Mouse (Mus musculus): ENCODE data around the gene Lrrc8e. TPM values are rescaled to one million over a fixed set of nuclear protein-coding genes. Genes with fewer than 3 reads are reported as not detected.

The Lrrc8e gene
- polyA plus RNA-seq (2015; fragmentation: Nextera tagmentation; extraction: Ambion mirVana), result 6.0 and 6.7 TPM in 2 replicates

DNA sequence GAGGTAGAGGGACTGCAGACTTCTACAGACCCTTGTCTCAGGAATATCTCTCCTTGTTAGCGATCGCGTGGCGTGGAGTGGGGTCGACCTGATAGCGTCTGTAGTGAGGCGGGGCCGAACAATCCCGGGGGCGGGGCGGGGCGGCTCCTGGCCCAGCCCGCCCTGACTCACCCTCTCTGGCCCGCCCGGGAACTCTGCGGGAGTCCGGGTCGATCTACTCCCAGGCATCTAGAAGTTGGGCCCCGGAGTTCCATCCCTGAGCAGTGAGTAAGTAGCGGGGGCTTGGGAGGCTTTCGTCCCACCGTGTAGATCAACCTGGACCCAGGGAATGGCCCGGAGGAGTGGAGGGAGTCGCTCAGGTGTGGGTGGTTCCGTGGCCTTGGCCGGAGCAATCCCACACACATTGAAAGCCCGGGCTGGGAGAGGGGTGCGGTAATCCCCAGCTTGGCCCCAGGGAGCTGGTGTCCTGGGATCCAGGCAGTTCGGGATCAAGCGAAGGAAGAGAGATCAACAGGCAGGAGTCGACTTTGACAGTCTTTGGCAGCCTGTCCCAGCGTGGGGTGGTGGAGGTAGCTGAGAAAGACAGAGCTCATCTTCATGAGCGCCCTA, at the start of gene Lrrc8e:
TSS of gene Lrrc8e (plus strand) at position 89 of the 609 bp plus-strand sequence.
- 4% methylated on average over 33 of the region's 33 CpGs for WGBS
- H3K9me3 ChIP-seq (ENCODE audit: control insufficient read depth, low read length), result no peaks in the 10 kb centered on the region
- H3K4me3 ChIP-seq (ENCODE audit: low read length), result peak within 1 kb of the TSS; percentile 42
- H3K27ac ChIP-seq (ENCODE audit: low read length), result no peak within 1 kb of the TSS
- peak; percentile 81 for ATAC-seq (ENCODE audit: low read depth)
- no peaks in the 10 kb centered on the region for H3K4me1 ChIP-seq (replicated peaks; ENCODE audit: control insufficient read depth, insufficient read depth, low read length)
- no peaks in the 10 kb centered on the region for H3K36me3 ChIP-seq (ENCODE audit: control insufficient read depth, insufficient read depth, low read length)
- H3K27me3 ChIP-seq (ENCODE audit: control insufficient read depth, insufficient read depth, low read depth, low read length), result peaks cover 7% of the 10 kb centered on the region
- peak within 1 kb of the TSS; percentile 62 for H3K4me2 ChIP-seq (ENCODE audit: low read depth, low read length)
- H3K9ac ChIP-seq (ENCODE audit: low read length), result peak within 1 kb of the TSS; percentile 64

DNA sequence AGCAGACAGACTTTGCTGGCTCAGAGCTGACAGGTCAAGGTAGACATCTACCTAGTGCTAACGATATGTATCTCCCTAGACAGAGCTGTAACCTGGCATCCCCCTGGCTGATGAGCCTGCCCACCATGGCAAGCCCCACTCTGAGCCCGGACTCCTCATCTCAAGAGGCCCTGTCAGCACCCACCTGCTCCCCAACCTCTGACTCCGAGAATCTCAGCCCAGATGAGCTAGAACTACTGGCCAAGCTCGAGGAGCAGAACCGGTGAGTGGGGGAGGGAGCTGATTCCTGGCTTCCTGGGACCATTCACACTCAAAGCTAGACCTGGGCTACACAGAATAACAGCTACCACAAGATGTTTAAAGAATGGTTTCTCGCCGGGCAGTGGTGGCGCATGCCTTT, 43.2 kb upstream of the Lrrc8e start:
- 77% methylated on average over 8 of the region's 8 CpGs for WGBS
- peaks cover 8% of the 10 kb centered on the region; the same call in 1 of the 2 replicates for H3K36me3 ChIP-seq (ENCODE audit: control insufficient read depth, insufficient read depth, low read length)
- no peak overlapping the region for H3K4me2 ChIP-seq (ENCODE audit: low read depth, low read length)
- no peaks in the 10 kb centered on the region for H3K4me1 ChIP-seq (replicated peaks; ENCODE audit: control insufficient read depth, insufficient read depth, low read length)
- ATAC-seq (ENCODE audit: low read depth), result no peak
- H3K9ac ChIP-seq (ENCODE audit: low read length), result no peak overlapping the region
- H3K9me3 ChIP-seq (ENCODE audit: control insufficient read depth, low read length), result no peaks in the 10 kb centered on the region
- H3K27me3 ChIP-seq (ENCODE audit: control insufficient read depth, insufficient read depth, low read depth, low read length), result no peaks in the 10 kb centered on the region
- no peak overlapping the region for H3K4me3 ChIP-seq (ENCODE audit: low read length)
- H3K27ac ChIP-seq (ENCODE audit: low read length), result no peak overlapping the region

DNA sequence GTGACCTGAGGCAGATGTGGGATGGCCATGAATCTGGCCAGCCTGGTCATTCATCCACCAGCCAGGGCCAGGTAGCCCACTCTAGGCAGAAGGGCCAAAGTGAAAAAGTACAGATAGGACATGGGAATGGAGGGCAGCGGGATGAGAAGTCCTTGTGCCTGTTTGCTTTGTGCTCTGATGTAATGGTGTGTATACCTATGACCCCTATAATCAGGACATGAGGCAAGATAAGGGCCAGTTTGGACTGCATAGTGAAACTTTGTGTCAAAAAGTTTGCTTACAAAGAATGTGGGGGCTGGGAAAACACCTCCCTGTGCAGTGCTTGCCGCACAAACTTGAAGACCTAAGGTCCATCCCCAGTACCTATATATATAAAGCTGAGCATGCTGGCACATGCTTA, 40.5 kb upstream of the Lrrc8e start:
- no peak overlapping the region for H3K9ac ChIP-seq (ENCODE audit: low read length)
- H3K9me3 ChIP-seq (ENCODE audit: control insufficient read depth, low read length), result no peaks in the 10 kb centered on the region
- H3K4me2 ChIP-seq (ENCODE audit: low read depth, low read length), result no peak overlapping the region
- peaks cover 8% of the 10 kb centered on the region; the same call in 1 of the 2 replicates for H3K36me3 ChIP-seq (ENCODE audit: control insufficient read depth, insufficient read depth, low read length)
- H3K27ac ChIP-seq (ENCODE audit: low read length), result no peak overlapping the region
- no peak for ATAC-seq (ENCODE audit: low read depth)
- H3K27me3 ChIP-seq (ENCODE audit: control insufficient read depth, insufficient read depth, low read depth, low read length), result no peaks in the 10 kb centered on the region
- no peak overlapping the region for H3K4me3 ChIP-seq (ENCODE audit: low read length)
- WGBS, result 80% methylated on average over 2 of the region's 2 CpGs
- H3K4me1 ChIP-seq (replicated peaks; ENCODE audit: control insufficient read depth, insufficient read depth, low read length), result no peaks in the 10 kb centered on the region

DNA sequence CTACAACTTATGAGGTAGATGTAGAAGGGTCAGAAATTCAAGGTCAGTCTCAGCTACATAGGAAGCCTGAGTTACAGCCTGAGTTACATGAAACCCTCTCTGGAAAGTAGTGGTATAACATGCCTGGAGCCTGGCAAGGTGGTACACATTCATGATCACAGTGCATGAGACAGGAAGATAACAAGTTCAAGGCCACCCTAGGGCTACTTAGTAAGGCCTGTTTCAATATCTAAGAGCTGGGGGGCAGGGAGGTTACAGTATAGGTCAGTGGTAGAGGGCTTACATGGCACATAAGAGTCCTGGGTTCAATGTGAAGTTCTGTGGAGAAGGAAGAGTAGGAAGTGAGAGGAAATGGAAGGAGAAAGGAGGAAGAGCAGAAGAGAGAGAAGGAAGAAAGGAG, 38.0 kb upstream of the Lrrc8e start:
- Histone ChIP-seq H3K36me3 (ENCODE audit: control insufficient read depth, insufficient read depth, low read length) (peaks cover 8% of the 10 kb centered on the region; the same call in 1 of the 2 replicates), H3K4me2 (ENCODE audit: low read depth, low read length) (no peak overlapping the region), H3K9ac (ENCODE audit: low read length) (no peak overlapping the region), H3K4me1 (replicated peaks; ENCODE audit: control insufficient read depth, insufficient read depth, low read length) (0 out of 2 replicates have a peak, but pooled peaks cover 2% of the 10 kb centered on the region), H3K27ac (ENCODE audit: low read length) (no peak overlapping the region), H3K27me3 (ENCODE audit: control insufficient read depth, insufficient read depth, low read depth, low read length) (no peaks in the 10 kb centered on the region), H3K4me3 (ENCODE audit: low read length) (no peak overlapping the region), H3K9me3 (ENCODE audit: control insufficient read depth, low read length) (no peaks in the 10 kb centered on the region)
- ATAC-seq (ENCODE audit: low read depth), result no peak

DNA sequence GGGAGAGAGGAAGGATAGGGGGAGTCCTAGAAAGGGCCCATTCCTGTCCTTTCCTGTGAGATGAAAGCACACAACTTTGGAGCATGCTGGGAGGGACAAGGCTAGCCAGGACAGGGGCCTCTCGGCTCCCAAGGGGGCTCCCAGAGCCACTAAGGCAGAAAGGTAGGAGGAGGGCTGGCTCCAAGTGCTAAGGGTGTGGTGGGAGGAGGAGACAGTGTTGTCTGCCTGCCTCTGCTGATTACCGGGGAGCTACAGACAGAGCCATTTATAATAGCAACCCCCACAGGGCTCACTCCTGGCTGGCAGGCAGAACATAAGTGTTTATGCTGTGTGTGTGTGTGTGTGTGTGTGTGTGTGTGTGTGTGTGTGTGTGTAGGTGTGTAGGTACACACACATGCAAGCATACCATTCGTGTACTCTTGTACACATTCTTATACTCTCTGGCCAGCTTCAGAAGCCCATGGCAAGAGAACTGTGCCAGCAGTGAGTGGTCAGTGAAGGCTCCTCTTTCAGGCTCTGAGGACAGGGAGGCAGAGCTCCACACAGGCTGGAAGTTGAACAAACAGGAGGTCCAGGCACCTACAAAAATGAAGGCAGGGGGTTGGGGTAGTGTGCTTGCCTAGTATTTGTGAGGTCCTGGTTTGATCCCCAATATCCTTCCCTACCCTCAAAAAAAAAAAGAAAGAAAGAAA, 37.5 kb upstream of the Lrrc8e start:
- ATAC-seq (ENCODE audit: low read depth), result no peak
- no peak overlapping the region for H3K4me3 ChIP-seq (ENCODE audit: low read length)
- H3K27ac ChIP-seq (ENCODE audit: low read length), result no peak overlapping the region
- H3K9ac ChIP-seq (ENCODE audit: low read length), result no peak overlapping the region
- 35% methylated on average over 3 of the region's 3 CpGs for WGBS
- H3K4me2 ChIP-seq (ENCODE audit: low read depth, low read length), result no peak overlapping the region
- H3K4me1 ChIP-seq (replicated peaks; ENCODE audit: control insufficient read depth, insufficient read depth, low read length), result 0 out of 2 replicates have a peak, but pooled peaks cover 2% of the 10 kb centered on the region
- H3K36me3 ChIP-seq (ENCODE audit: control insufficient read depth, insufficient read depth, low read length), result peaks cover 8% of the 10 kb centered on the region; the same call in 1 of the 2 replicates
- H3K9me3 ChIP-seq (ENCODE audit: control insufficient read depth, low read length), result no peaks in the 10 kb centered on the region
- no peaks in the 10 kb centered on the region for H3K27me3 ChIP-seq (ENCODE audit: control insufficient read depth, insufficient read depth, low read depth, low read length)

DNA sequence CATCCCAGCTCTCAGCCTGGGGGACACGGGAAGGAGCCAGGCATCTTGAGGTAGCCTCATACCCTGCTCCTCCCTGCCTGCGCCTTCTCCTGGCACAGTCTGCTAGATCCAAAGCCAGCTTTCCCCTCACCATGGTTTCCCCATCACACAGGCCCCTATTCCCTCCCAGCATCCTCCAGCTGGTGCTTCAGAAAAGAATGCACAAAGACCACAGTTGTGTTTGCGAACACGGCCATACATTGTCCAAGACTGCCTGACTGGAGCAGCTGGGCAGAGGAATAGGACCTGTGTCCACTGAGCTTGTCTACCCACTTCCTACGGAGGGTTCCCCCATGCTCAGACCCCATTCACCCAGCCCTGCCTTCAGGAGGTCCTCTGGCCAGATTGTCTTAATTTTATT, 34.3 kb upstream of the Lrrc8e start:
- Histone ChIP-seq H3K4me1 (replicated peaks; ENCODE audit: control insufficient read depth, insufficient read depth, low read length) (0 out of 2 replicates have a peak, but pooled peaks cover 2% of the 10 kb centered on the region), H3K9me3 (ENCODE audit: control insufficient read depth, low read length) (no peaks in the 10 kb centered on the region), H3K9ac (ENCODE audit: low read length) (no peak overlapping the region), H3K36me3 (ENCODE audit: control insufficient read depth, insufficient read depth, low read length) (peaks cover 5% of the 10 kb centered on the region; the same call in 1 of the 2 replicates), H3K27me3 (ENCODE audit: control insufficient read depth, insufficient read depth, low read depth, low read length) (no peaks in the 10 kb centered on the region), H3K4me3 (ENCODE audit: low read length) (no peak overlapping the region), H3K4me2 (ENCODE audit: low read depth, low read length) (no peak overlapping the region), H3K27ac (ENCODE audit: low read length) (no peak overlapping the region)
- ATAC-seq (ENCODE audit: low read depth), result no peak
- 57% methylated on average over 5 of the region's 5 CpGs for WGBS

DNA sequence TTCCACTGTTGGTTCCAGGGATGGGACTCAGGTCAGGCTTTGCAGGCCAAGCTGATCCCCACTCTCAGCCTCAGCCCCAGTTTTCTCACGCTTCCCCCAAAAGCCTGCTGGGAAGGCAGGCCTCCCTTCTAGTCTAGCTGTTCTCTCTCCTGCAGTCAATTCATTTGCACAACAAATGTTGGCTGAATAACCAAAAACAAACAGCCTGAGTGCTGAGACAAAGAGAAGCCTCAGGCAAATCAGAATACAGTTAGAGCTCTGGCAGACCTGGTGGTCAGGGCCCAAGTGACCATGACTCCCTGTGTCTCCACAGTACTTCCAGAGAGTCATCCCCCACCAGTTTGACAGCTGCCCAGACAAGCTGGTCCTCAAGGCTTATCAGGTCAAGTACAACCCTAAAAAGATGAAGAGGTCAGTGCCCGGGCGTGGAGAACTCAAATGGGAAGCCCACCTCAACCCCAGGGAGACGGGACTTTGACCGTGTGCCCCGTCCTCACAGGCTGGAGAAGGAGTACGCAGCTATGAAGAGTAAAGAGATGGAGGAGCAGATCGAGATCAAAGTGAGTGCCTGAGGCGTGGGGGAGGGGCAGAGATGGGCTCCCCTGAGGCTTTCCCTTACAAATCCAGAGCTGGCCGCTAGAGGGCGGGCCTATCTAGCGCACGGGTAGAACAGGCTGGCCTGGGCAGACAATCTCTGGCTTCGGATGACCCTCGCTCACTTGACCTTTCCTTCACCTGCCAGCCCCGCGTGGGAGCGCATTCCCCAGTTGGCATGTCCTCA, 33.6 kb upstream of the Lrrc8e start:
- Histone ChIP-seq H3K27me3 (ENCODE audit: control insufficient read depth, insufficient read depth, low read depth, low read length) (no peaks in the 10 kb centered on the region), H3K4me2 (ENCODE audit: low read depth, low read length) (peak overlapping the region; percentile 12; the same call in 1 of the 2 replicates), H3K9me3 (ENCODE audit: control insufficient read depth, low read length) (no peaks in the 10 kb centered on the region), H3K9ac (ENCODE audit: low read length) (no peak overlapping the region), H3K4me1 (replicated peaks; ENCODE audit: control insufficient read depth, insufficient read depth, low read length) (0 out of 2 replicates have a peak, but pooled peaks cover 2% of the 10 kb centered on the region), H3K36me3 (ENCODE audit: control insufficient read depth, insufficient read depth, low read length) (no peaks in the 10 kb centered on the region), H3K4me3 (ENCODE audit: low read length) (no peak overlapping the region), H3K27ac (ENCODE audit: low read length) (no peak overlapping the region)
- 9% methylated on average over 18 of the region's 18 CpGs for WGBS
- ATAC-seq (ENCODE audit: low read depth), result peak; percentile 90

DNA sequence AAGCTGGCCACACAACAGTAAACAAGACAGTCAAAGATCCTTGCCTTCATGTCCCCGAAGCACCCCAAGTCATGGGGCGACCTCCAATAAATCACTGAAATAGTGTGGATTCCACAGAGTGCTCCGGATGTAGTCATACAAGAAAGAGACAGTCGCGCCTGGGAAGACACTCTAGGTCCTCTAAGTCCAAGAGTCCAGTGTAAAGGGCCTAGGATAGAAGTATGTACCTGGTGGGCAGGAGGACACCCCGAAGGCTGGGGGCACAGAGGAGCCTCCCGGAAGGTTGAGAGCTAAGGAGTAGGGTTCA, 33.1 kb upstream of the Lrrc8e start:
- Histone ChIP-seq H3K9ac (ENCODE audit: low read length) (no peak overlapping the region), H3K36me3 (ENCODE audit: control insufficient read depth, insufficient read depth, low read length) (no peaks in the 10 kb centered on the region), H3K4me3 (ENCODE audit: low read length) (no peak overlapping the region), H3K4me2 (ENCODE audit: low read depth, low read length) (peak overlapping the region; percentile 12; the same call in 1 of the 2 replicates), H3K27me3 (ENCODE audit: control insufficient read depth, insufficient read depth, low read depth, low read length) (no peaks in the 10 kb centered on the region), H3K4me1 (replicated peaks; ENCODE audit: control insufficient read depth, insufficient read depth, low read length) (0 out of 2 replicates have a peak, but pooled peaks cover 2% of the 10 kb centered on the region), H3K9me3 (ENCODE audit: control insufficient read depth, low read length) (no peaks in the 10 kb centered on the region), H3K27ac (ENCODE audit: low read length) (no peak overlapping the region)
- ATAC-seq (ENCODE audit: low read depth), result peak; percentile 15; the same call in 1 of the 2 replicates
- WGBS, result 47% methylated on average over 7 of the region's 7 CpGs

DNA sequence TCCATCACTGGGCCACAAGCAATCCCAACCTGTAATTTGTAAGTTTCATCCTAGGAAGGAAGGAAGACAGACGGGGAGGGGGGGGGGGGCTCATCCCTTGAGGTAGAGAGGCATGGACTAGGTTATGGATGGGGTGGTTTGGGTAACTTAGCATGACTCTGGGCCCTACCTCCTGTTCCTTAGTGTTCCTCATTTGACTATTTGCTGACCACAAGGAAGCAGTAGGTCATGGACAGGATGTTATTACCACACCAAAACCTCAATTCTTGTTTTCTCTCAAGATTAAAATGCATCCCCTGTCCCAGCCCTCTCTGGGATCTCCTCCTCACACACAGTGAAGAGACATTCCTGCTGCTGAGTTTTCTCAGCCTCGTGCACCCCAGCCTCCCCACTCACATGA, 25.3 kb upstream of the Lrrc8e start:
- H3K9me3 ChIP-seq (ENCODE audit: control insufficient read depth, low read length), result no peaks in the 10 kb centered on the region
- ATAC-seq (ENCODE audit: low read depth), result no peak
- no peak overlapping the region for H3K27ac ChIP-seq (ENCODE audit: low read length)
- H3K4me1 ChIP-seq (replicated peaks; ENCODE audit: control insufficient read depth, insufficient read depth, low read length), result no peaks in the 10 kb centered on the region; the same call in 1 of the 2 replicates
- H3K4me3 ChIP-seq (ENCODE audit: low read length), result no peak overlapping the region
- no peak overlapping the region for H3K9ac ChIP-seq (ENCODE audit: low read length)
- peaks cover 8% of the 10 kb centered on the region; the same call in 1 of the 2 replicates for H3K27me3 ChIP-seq (ENCODE audit: control insufficient read depth, insufficient read depth, low read depth, low read length)
- no peaks in the 10 kb centered on the region; the same call in 1 of the 2 replicates for H3K36me3 ChIP-seq (ENCODE audit: control insufficient read depth, insufficient read depth, low read length)
- H3K4me2 ChIP-seq (ENCODE audit: low read depth, low read length), result no peak overlapping the region
- WGBS, result 56% methylated on average over 2 of the region's 2 CpGs
